Mouse (Mus musculus): ENCODE data around the gene Crnn. TPM values are rescaled to one million over a fixed set of nuclear protein-coding genes. Genes with fewer than 3 reads are reported as not detected.

Gene Crnn
- total RNA-seq (2015; ENCODE audit: low replicate concordance) (not detected in 2 replicates), total RNA-seq (2017; ENCODE audit: low replicate concordance) (not detected in 2 replicates)

DNA sequence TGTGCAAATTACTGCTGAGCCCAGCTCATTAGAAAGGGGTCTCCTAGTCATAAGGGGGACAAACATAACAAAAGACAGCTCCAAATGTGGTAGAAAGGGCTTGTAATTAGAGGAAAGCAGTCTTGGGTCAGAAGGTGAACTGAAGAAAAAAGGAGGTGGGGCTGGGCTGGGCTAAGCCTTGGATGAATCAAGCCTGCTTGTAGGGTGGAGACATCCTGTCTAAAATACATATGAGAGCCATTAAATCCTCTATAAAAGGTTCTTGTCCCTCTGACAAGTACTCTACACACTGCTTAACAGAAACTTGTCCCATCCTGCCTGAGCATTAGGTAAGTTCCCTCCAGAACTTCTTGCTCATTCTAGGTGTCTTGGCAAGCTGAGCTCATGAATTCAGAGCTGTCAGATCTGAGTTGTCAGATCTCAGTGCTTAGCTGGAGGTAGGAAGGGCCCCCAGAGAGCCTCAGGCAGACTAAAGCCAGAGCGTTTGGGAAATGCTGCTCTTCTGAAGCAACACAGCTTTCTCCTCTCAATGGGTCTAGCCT, at the start of gene Crnn:
TSS of gene Crnn (plus strand) at position 278 of the 542 bp plus-strand sequence.
- ATAC-seq (replicated peaks; ENCODE audit: low FRiP score, poor library complexity, severe bottlenecking): no peak

DNA sequence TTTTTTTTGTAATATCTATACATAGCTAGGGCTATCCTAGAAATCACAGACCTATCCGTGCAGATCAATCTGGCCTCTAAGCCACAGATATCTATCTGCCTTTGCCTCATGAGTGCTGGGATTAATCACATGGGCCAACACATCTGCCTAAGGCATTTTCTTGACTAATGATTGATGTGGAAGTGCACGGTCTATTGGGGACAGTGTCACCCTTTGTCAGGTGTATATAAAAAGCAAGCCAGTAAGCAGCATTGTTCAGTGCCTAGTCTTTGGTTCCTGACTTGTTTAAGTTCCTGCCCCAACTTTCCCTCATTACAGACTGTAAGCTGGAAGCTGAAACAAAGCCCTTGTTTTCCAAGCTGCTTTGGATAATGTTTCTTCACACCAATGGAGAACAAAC, 48.1 kb upstream of the Crnn start:
- ATAC-seq (replicated peaks; ENCODE audit: low FRiP score, poor library complexity, severe bottlenecking): no peak

- ATAC-seq (replicated peaks; ENCODE audit: low FRiP score, poor library complexity, severe bottlenecking): no peak
Measured at GRCm38 (mm10) chr3:93111668-93112067, 32.9 kb upstream of the Crnn start.

DNA sequence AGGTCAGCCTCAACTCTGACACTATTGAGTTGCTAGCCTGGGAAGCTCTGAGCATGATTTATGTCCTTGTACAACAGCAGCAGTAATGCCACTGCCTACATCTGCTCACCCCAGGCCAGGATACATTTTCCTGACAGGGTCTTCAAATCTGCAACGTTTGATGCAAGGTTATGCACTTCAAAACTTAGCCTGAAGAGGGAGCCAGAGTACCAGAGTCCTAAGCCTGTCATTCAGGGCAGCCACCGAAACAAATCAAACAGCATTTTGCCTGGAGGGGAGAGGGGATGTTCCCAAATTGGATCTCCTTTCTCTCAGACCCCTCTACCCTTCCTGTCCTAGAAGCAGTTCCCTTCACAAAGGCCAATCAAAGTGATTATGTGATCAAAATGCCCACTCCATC, 30.1 kb upstream of the Crnn start:
- no peak for ATAC-seq (replicated peaks; ENCODE audit: low FRiP score, poor library complexity, severe bottlenecking)

DNA sequence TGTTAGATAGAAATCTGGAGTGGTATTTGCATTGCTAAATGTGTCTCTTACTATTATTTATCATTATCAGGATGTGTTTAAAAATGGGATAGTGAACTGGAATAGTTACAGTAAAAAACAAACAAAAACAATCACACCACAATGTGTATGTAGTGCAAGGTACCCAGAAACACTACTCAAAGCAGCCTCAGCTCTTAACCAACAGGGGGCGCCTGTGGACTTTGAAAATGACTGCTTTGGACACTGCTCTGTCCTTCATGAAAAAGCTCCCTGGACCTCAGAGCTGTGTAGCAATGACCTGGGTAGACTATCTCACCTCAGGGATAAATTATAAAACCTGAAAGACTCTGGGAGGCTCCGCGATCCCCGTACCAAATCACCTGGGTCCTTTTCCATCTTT, 25.5 kb upstream of the Crnn start:
- no peak for ATAC-seq (replicated peaks; ENCODE audit: low FRiP score, poor library complexity, severe bottlenecking)

DNA sequence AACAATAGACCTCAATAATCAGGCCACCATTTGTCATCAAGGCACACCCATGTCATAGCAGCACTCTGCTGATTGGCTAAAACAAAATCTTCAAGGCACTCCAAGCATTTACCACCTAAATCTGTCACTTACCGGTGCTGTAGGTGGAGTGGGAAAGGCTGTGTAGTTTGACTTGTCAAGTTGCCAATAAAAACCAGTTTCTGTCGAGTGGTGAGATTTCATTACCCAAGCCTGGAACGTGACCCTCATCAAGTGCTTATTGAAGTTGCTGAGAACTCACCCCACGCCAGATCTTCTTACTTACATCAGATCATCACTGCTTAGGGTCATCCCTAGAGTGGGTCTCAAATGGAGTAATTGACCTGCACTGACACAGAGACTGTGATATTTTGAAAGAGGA, 16.5 kb upstream of the Crnn start:
- no peak for ATAC-seq (replicated peaks; ENCODE audit: low FRiP score, poor library complexity, severe bottlenecking)

DNA sequence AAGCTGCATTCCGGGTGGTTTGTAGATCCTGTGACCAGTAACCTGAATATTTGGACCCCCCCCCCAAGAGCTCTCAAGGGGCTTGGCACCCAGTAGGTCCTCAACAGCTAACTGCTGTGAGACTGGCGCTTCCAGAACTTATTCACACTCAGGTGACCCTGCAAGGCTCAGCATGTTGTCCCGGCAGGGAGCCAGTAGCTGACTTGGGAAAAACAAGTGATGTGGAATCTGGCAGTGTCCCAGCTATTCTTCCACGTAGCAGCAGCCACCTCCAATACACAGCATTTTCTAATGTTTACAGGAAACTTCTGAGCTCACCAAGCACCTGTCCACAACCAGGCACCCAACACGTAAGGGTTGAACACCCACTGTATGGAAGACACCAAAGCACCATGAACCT, 15.5 kb upstream of the Crnn start:
- no peak for ATAC-seq (replicated peaks; ENCODE audit: low FRiP score, poor library complexity, severe bottlenecking)

DNA sequence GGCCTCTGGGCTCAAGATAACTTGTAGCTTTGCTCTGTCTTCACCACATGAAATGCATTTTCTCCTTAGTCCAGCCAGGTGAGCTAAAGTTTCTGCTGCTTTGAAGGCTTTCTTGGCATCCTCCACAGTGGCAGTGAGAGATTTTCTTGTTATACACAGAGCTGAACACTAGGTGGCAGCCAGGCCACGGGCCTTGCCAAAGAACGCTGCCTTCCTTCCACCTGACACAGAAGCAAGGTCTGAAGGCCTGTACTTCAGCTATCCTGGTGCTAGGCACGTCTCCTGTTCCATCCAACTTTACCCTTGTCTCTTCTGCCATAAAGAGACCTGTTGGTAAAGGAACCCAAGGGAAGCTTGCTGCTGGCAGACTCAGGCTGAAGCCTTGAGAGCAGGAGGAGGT, 14.1 kb upstream of the Crnn start:
- no peak for ATAC-seq (replicated peaks; ENCODE audit: low FRiP score, poor library complexity, severe bottlenecking)

- no peak for ATAC-seq (replicated peaks; ENCODE audit: low FRiP score, poor library complexity, severe bottlenecking)
Measured at GRCm38 (mm10) chr3:93162502-93162901, 17.9 kb downstream of the Crnn start.

DNA sequence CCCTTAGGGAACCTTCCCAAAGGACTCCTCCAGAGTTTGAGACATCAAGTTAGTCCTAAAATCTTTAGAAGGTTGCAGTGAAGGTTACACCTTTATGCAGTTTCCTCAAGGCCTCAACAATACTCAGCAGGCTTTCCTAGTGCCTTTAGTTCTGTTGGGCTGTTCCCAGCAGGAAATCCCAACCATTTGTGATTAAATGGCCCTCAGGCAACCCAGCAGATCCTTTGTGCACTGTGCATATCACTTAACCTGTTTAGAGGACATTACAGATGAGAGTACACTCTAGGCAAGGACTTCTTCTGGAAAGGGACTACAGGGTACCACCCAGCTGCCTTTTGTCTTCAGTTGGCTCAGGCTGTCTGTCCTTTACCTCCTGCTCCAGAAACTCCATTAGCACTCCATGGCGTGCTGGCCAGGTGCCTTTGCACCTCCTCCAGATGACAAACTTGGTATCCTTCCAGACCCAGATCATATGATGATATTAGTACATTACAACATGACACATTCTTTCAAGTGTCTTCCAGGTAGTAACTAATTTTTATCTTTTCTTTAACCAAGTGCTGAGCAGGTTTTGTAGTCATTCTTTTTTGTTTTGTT, 18.5 kb downstream of the Crnn start:
- no peak for ATAC-seq (replicated peaks; ENCODE audit: low FRiP score, poor library complexity, severe bottlenecking)

- no peak for ATAC-seq (replicated peaks; ENCODE audit: low FRiP score, poor library complexity, severe bottlenecking)
Measured at GRCm38 (mm10) chr3:93180856-93181255, 36.3 kb downstream of the Crnn start.

- ATAC-seq (replicated peaks; ENCODE audit: low FRiP score, poor library complexity, severe bottlenecking): no peak
Measured at GRCm38 (mm10) chr3:93196978-93197377, 52.4 kb downstream of the Crnn start, which contains the start of gene Flg2. TSS of gene Flg2 (plus strand) at chr3:93197278.

Other genes with a start within 250 kb of the Crnn start
- not detected in 2 replicates for gene Lce3a, start 218.6 kb upstream of the Crnn start, total RNA-seq (2015; ENCODE audit: low replicate concordance)
- not detected in 2 replicates for gene Lce3a, start 218.6 kb upstream of the Crnn start, total RNA-seq (2017; ENCODE audit: low replicate concordance)
- not detected in 2 replicates for gene Lce3b, start 211.8 kb upstream of the Crnn start, total RNA-seq (2015; ENCODE audit: low replicate concordance)
- not detected in 2 replicates for gene Lce3b, start 211.8 kb upstream of the Crnn start, total RNA-seq (2017; ENCODE audit: low replicate concordance)
- gene Lce3c, start 200.3 kb upstream of the Crnn start, total RNA-seq (2015; ENCODE audit: low replicate concordance): not detected in 2 replicates
- gene Lce3c, start 200.3 kb upstream of the Crnn start, total RNA-seq (2017; ENCODE audit: low replicate concordance): not detected in 2 replicates
- gene Lce3d, start 187.4 kb upstream of the Crnn start, total RNA-seq (2015; ENCODE audit: low replicate concordance): not detected in 2 replicates
- gene Lce3d, start 187.4 kb upstream of the Crnn start, total RNA-seq (2017; ENCODE audit: low replicate concordance): not detected in 2 replicates
- not detected in 2 replicates for gene Lce3e, start 177.7 kb upstream of the Crnn start, total RNA-seq (2015; ENCODE audit: low replicate concordance)
- gene Lce3e, start 177.7 kb upstream of the Crnn start, total RNA-seq (2017; ENCODE audit: low replicate concordance): not detected in 2 replicates
- not detected in 2 replicates for gene Lce3f, start 152.6 kb upstream of the Crnn start, total RNA-seq (2015; ENCODE audit: low replicate concordance)
- gene Lce3f, start 152.6 kb upstream of the Crnn start, total RNA-seq (2017; ENCODE audit: low replicate concordance): not detected in 2 replicates
- not detected in 2 replicates for gene Crct1, start 129.1 kb upstream of the Crnn start, total RNA-seq (2015; ENCODE audit: low replicate concordance)
- gene Crct1, start 129.1 kb upstream of the Crnn start, total RNA-seq (2017; ENCODE audit: low replicate concordance): not detected in 2 replicates
- gene Lce1m, start 125.7 kb upstream of the Crnn start, total RNA-seq (2015; ENCODE audit: low replicate concordance): not detected in 2 replicates
- not detected in 2 replicates for gene Lce1m, start 125.7 kb upstream of the Crnn start, total RNA-seq (2017; ENCODE audit: low replicate concordance)
- not detected in 2 replicates for gene Gm4858, start 76.0 kb upstream of the Crnn start, total RNA-seq (2015; ENCODE audit: low replicate concordance)
- gene Gm4858, start 76.0 kb upstream of the Crnn start, total RNA-seq (2017; ENCODE audit: low replicate concordance): not detected in 2 replicates
- not detected in 2 replicates for gene Flg2, start 52.5 kb downstream of the Crnn start, total RNA-seq (2015; ENCODE audit: low replicate concordance)
- gene Flg2, start 52.5 kb downstream of the Crnn start, total RNA-seq (2017; ENCODE audit: low replicate concordance): not detected in 2 replicates
- not detected in 2 replicates for gene Flg, start 128.7 kb downstream of the Crnn start, total RNA-seq (2015; ENCODE audit: low replicate concordance)
- 0.42 TPM in 1 of 2 replicates, not detected in the other for gene Flg, start 128.7 kb downstream of the Crnn start, total RNA-seq (2017; ENCODE audit: low replicate concordance)
- not detected in 2 replicates for gene Hrnr, start 175.0 kb downstream of the Crnn start, total RNA-seq (2015; ENCODE audit: low replicate concordance)
- not detected in 2 replicates for gene Hrnr, start 175.0 kb downstream of the Crnn start, total RNA-seq (2017; ENCODE audit: low replicate concordance)
- not detected in 2 replicates for gene Rptn, start 248.9 kb downstream of the Crnn start, total RNA-seq (2015; ENCODE audit: low replicate concordance)
- not detected in 2 replicates for gene Rptn, start 248.9 kb downstream of the Crnn start, total RNA-seq (2017; ENCODE audit: low replicate concordance)